Mouse (Mus musculus): ENCODE results near the gene Arsg.
A peak's percentile ranks its signal among the peaks of the same experiment; 100 is the strongest.

The Arsg gene

DNA sequence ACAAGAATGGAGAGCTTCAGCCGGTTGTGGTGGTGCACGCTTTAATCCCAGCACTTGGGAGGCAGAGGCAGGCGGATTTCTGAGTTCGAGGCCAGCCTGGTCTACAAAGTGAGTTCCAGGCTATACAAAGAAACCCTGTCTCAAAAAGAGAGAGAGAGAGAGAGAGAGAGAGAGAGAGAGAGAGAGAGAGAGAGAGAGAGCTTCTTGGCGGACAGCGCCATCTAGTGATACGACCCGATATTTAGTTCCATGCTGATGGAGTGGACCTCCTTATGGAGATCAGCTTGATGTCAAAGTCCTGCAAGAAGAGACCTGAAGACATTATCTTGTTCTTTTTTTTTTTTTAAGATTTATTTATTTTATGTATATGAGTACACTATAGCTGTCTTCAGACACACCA is 145.9 kb downstream of the Arsg start:
- DNase-seq (ENCODE audit: low spot score in 2 of 2), result peak in 1 of 2 experiments; percentile 58

DNA sequence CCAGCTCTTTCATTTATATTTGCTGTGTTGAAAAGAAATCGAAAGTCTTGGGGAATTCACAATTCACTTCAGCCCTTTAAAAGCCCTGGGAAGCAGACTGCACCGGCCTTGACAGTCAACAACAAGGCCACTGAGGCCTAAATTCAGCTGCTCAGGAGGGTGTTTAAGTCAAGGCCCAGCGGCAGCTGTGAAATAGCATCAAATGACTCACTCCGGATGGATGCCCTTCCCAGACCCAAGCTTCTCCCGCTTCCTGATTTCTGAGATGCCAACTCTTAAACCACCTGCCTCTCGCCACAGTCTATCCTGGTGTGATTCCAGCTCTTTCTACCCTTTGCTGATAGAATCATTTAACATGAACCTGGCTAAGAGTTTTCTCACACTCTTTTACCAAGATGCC is 147.2 kb downstream of the Arsg start:
- DNase-seq (ENCODE audit: low spot score in 2 of 2), result no peak

DNA sequence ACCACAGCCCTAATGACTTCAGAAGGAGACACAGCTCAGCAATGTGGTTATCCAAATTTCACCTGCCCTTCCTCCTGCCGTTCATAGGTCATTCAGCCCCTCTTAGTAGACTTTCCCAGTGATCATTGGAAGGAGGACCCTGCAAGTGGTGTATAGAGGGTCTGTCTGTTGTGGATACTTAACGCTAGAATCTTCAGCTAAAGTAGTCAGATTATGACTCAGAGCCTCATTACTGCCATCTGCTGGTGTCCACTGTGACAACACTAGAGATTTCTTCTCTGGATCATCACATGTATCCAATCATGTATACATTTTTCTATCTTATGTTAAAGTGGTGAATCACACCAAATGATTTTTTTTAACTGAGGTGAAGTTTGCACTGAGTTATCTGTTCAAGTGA is 148.0 kb downstream of the Arsg start:
- peak in 1 of 2 experiments; percentile 70 for DNase-seq (ENCODE audit: low spot score in 2 of 2)

DNA sequence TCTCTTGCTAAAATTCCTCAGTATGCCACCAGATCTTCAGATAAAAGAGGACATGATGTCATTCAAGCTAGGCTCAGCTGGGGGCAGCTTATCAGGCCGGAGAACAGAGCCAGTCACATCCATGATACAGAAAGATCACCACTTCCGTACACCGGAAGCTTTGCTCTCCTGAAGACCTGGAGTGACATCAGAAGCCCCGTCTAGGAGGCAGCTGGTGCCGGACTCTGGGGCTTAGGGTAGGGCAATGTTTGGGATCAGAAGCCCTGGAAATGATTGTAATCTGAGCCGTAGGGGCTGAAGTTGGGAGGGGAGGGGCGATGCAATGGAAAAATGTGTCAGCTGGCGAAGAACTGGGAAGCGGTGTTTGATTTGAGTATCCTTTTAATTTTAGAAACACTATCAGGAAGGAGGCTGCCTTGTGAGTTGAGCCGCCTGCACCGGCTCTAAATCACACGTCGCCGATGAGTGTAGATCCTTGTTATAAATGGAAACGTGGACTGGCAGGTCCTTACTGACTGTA is 149.4 kb downstream of the Arsg start:
- DNase-seq (ENCODE audit: low spot score in 2 of 2), result peak in 1 of 2 experiments; percentile 32

All from left cerebral cortex, adult 9 months (tissue).